In the genomic region with DNA sequence AAGGTAGTCTGAATTCAATTTTAAA, we compare ENCODE assay signal across 8 mouse cellular contexts. TPM values are rescaled to one million over a fixed set of nuclear protein-coding genes. Genes with fewer than 3 reads are reported as not detected.
DNase-seq lines count a peak whose midpoint lies in the region; ATAC-seq lines count a peak whose summit lies in the region.

Gene Cish (plus strand): TSS at position 11 of the 25 bp plus-strand sequence.

- no peaks in the 10 kb centered on the region for H3K9me3 ChIP-seq in lung, embryonic 15.5 days
- H3K9me3 ChIP-seq in embryonic facial prominence, embryonic 13.5 days: no peaks in the 10 kb centered on the region
- no peaks in the 10 kb centered on the region for H3K9me3 ChIP-seq in hindbrain, embryonic 11.5 days (ENCODE audit: control insufficient read depth, low read length)
- no peaks in the 10 kb centered on the region for H3K9me3 ChIP-seq in midbrain, embryonic 13.5 days

- no peak for DNase-seq in lung, postnatal 25 days (ENCODE audit: low spot score)
- DNase-seq in hindbrain, embryonic 11.5 days (ENCODE audit: low spot score): no peak
- no peak for DNase-seq in layer of hippocampus, postnatal 36 days
- DNase-seq in ovary, postnatal 14 days (ENCODE audit: low spot score): no peak
- no peak for DNase-seq in kidney, postnatal 10 days

- peaks cover 35% of the 10 kb centered on the region for H3K4me1 ChIP-seq in lung, embryonic 15.5 days
- H3K4me1 ChIP-seq in embryonic facial prominence, embryonic 13.5 days: peaks cover 28% of the 10 kb centered on the region
- H3K4me1 ChIP-seq in hindbrain, embryonic 11.5 days (replicated peaks; ENCODE audit: control insufficient read depth, insufficient read depth, low read length): no peaks in the 10 kb centered on the region; the same call in none of the 2 replicates
- peaks cover 15% of the 10 kb centered on the region for H3K4me1 ChIP-seq in midbrain, embryonic 13.5 days (replicated peaks)

- 0 out of 2 replicates have a peak, but pooled peaks cover 4% of the 10 kb centered on the region for H3K27me3 ChIP-seq in lung, embryonic 15.5 days
- peaks cover 12% of the 10 kb centered on the region for H3K27me3 ChIP-seq in embryonic facial prominence, embryonic 13.5 days
- H3K27me3 ChIP-seq in hindbrain, embryonic 11.5 days (ENCODE audit: control insufficient read depth, insufficient read depth, low read length): peaks cover 6% of the 10 kb centered on the region
- peaks cover 18% of the 10 kb centered on the region for H3K27me3 ChIP-seq in midbrain, embryonic 13.5 days

- H3K36me3 ChIP-seq in lung, embryonic 15.5 days: peaks cover 8% of the 10 kb centered on the region; the same call in 1 of the 2 replicates
- peaks cover 9% of the 10 kb centered on the region for H3K36me3 ChIP-seq in embryonic facial prominence, embryonic 13.5 days
- no peaks in the 10 kb centered on the region for H3K36me3 ChIP-seq in hindbrain, embryonic 11.5 days (ENCODE audit: control insufficient read depth, insufficient read depth, low read length)
- peaks cover 6% of the 10 kb centered on the region for H3K36me3 ChIP-seq in midbrain, embryonic 13.5 days

- H3K4me2 ChIP-seq in lung, embryonic 15.5 days: peak within 1 kb of the TSS; percentile 92
- peak within 1 kb of the TSS; percentile 90 for H3K4me2 ChIP-seq in embryonic facial prominence, embryonic 13.5 days
- H3K4me2 ChIP-seq in hindbrain, embryonic 11.5 days (replicated peaks; ENCODE audit: low read depth, low read length): peak within 1 kb of the TSS; percentile 91
- H3K4me2 ChIP-seq in midbrain, embryonic 13.5 days (replicated peaks): peak within 1 kb of the TSS; percentile 90

- peak within 1 kb of the TSS; percentile 74 for H3K4me3 ChIP-seq in lung, embryonic 15.5 days
- peak within 1 kb of the TSS; percentile 74 for H3K4me3 ChIP-seq in embryonic facial prominence, embryonic 13.5 days
- peak within 1 kb of the TSS; percentile 72 for H3K4me3 ChIP-seq in hindbrain, embryonic 11.5 days (ENCODE audit: low read depth, low read length)
- H3K4me3 ChIP-seq in midbrain, embryonic 13.5 days (replicated peaks): peak within 1 kb of the TSS; percentile 68

- ATAC-seq in lung, embryonic 15.5 days (ENCODE audit: borderline replicate concordance, extremely low read depth, low FRiP score, low TSS enrichment): no peak
- no peak for ATAC-seq in embryonic facial prominence, embryonic 13.5 days (ENCODE audit: insufficient number of reproducible peaks, insufficient read depth, low FRiP score, low TSS enrichment, low read depth)
- ATAC-seq in hindbrain, embryonic 11.5 days (ENCODE audit: low FRiP score): no peak
- ATAC-seq in midbrain, embryonic 13.5 days: no peak

- peak within 1 kb of the TSS; percentile 85 for H3K27ac ChIP-seq in lung, embryonic 15.5 days
- peak within 1 kb of the TSS; percentile 78 for H3K27ac ChIP-seq in embryonic facial prominence, embryonic 13.5 days
- H3K27ac ChIP-seq in hindbrain, embryonic 11.5 days (ENCODE audit: low read depth, low read length): no peak within 1 kb of the TSS
- H3K27ac ChIP-seq in midbrain, embryonic 13.5 days: 0 out of 2 replicates have a peak within 1 kb of the TSS, but pooled peaks have one; percentile 27

- H3K9ac ChIP-seq in lung, embryonic 15.5 days: peak within 1 kb of the TSS; percentile 80
- peak within 1 kb of the TSS; percentile 85 for H3K9ac ChIP-seq in embryonic facial prominence, embryonic 13.5 days
- H3K9ac ChIP-seq in hindbrain, embryonic 11.5 days (ENCODE audit: low read depth, low read length): peak within 1 kb of the TSS; percentile 66
- peak within 1 kb of the TSS; percentile 76 for H3K9ac ChIP-seq in midbrain, embryonic 13.5 days (replicated peaks)

RNA-seq across cellular contexts. Expression of gene Cish, which starts in this region (rescaled TPM):
- polyA plus RNA-seq in lung, embryonic 15.5 days (2015; fragmentation: Nextera tagmentation; extraction: Ambion mirVana): 15.4 and 16.4 TPM in 2 replicates
- 9.3 and 12.4 TPM in 2 replicates for polyA plus RNA-seq in embryonic facial prominence, embryonic 13.5 days (2015; fragmentation: Nextera tagmentation; extraction: Ambion mirVana)
- polyA plus RNA-seq in hindbrain, embryonic 11.5 days (2014; fragmentation: Nextera tagmentation; extraction: Ambion mirVana): 2.8 and 6.5 TPM in 2 replicates
- polyA plus RNA-seq in midbrain, embryonic 13.5 days (2015; fragmentation: Nextera tagmentation; extraction: Ambion mirVana): 6.3 and 6.6 TPM in 2 replicates
- total RNA-seq in layer of hippocampus, postnatal 36 days (2021): 1 to 10 TPM; 3.8 to 3.9 TPM
